Mouse (Mus musculus) lung, postnatal 14 days (tissue): ENCODE data around the gene Selenot.
A peak's percentile ranks its signal among the peaks of the same experiment; 100 is the strongest.
"Not testable (repeated sequence)": the region's sequence is repeated elsewhere in the genome, so short reads cannot be mapped to it uniquely, and the experiment has no call there.

Experiments
- DNase-seq: peaks from one replicate; pipeline ENCODE4 v3.0.0; 2021

The Selenot gene

GRCm38 (mm10) chr3:58576137-58577066, at the start of gene Selenot:
Selenot (plus strand) TSS chr3:58576636.
- DNase-seq: peak; percentile 96

DNA sequence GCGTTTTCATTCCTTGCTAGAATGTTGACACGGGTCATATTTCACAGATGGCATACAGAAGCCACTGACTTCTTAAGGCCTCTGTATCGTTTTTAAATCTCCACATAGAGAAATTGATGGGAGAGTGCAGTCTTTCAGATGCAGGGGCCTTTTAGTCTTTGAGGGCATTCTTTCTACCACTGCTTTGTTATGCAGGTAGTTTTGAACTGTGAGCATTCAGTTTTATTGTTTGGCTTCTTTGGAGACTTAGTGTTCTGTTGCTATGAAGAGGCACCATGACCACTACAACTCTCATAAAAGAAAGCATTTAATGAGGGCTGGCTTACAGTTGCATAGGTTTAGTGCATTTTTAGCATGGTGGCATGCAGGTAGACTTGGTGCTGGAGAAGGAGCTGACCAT, 39.9 kb upstream of the Selenot start:
- no peak for DNase-seq

GRCm38 (mm10) chr3:58552001-58552811, 24.2 kb upstream of the Selenot start:
- DNase-seq: no peak

DNA sequence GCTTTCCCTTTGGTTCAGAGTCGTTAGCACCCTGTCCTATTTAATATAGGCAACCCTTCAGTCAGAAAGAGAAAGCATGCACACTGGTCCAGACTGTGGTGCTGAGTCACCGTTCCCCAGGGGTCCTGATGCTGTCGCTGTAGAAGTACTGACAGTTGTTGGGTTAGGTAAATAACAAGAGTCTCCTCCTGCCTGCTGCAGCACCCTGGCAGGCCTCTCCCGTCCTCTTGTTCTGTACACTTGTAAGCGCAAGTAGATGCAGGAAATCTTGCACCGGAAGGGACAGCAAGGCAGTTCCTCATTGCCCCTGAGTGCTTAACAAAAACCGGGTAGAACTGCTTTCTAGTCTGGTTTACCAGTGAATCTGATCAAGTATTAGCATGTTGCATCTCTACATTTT, 19.8 kb upstream of the Selenot start:
- no peak for DNase-seq

DNA sequence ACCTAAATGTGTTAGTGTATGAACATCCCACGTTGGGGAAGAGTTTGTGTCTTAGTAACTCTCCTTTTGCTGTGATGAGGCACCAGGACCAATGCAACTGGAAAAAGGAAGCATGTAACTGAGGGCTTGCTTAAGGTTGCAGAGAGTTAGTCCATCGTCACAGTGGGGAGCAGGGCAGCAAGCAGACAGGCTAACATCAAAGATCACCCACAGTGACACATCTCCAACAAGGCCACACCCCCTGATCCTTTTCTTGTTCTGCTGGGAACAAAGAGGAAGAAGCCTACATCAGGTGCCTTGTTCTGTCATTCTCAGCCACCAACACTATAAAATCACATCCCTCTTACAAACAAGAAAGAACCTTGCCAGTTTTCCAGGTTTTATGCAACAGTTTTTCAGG, 16.5 kb upstream of the Selenot start:
- DNase-seq: no peak

GRCm38 (mm10) chr3:58561437-58561836, 15.0 kb upstream of the Selenot start:
- no peak for DNase-seq

DNA sequence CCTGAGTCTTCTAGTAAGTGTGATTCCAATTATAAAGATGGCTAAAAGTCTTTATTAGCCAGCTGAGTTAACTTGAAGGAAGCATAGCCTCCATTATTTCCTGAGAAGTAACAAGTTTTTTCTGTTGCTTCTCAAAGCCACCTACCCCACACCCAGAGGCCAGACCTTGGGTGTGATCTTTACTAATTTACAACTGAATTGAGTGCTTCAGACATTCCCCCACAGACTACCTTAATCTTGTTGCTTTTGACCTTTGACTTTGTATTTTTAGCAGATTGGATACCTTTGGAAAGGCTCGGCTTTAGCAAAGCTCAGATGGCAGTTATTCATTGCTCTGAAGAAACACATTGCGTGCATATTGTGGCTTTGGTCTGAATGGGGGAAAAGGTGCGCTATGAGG, 5.6 kb upstream of the Selenot start:
- no peak for DNase-seq

GRCm38 (mm10) chr3:58577067-58577503, 649 bp downstream of the Selenot start:
- DNase-seq: peak; percentile 55

DNA sequence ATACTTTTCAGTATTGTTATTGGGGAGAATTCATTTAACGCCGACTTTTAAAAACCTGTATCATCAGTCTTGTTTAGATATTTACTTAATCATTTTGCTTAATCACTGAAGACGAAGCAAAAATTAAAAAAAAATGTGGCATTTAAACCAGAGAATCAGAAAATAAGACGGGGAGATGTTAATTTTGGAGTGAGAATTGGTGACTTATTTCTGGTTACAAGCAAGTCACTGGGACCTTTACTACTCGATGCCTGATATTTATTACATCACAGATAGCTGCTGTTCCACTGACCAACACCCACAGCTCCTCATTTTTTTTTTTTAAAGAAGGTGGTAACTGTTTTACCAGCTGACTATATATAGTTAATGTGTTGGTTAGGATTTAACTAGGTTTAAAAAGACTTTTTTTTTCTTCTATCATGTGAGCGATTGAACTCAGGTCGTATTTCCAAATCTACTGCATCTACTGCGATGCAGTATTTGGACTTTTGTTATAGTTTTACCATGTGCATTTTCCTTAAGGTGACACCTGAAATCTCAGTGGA, 1.1 kb downstream of the Selenot start:
- DNase-seq: no peak

DNA sequence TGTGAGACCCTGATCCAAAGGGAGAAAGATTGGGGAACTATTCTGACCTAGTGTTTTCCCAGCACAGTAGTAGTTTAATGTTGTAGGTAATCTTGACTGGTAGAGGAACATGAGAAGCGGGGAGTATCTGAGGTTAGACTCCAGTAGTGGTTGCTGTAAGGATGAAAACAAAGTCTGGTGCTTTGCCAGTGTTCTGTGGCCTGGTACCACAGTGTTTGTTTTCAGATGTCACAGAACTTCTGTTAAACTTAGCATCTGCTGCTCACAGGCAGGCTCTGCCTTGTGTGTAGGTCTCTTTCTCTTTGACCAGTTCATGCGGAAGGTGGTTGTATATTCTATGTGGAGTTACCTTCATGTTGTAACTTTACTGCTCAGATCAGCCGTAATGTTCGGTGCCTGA, 5.1 kb downstream of the Selenot start:
- no peak for DNase-seq

DNA sequence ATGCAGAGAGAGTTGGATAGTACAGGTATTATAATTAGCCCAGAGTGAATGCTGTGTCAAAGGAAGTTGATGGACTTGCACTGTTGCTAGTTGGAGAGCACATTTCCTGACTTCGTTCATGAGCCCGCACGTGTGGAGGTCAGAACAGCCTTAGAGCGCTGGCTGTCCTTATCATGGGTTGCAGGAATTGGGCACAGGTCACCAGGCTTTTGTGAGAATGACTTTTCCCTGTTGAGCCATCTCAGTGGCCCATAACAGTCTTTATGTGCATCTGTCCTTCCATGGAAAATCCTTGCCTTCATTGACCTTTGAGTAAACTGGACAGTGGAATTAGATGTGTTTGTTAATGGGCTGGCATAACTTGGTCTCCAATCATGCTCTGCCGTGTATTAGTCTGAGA, 5.9 kb downstream of the Selenot start:
- no peak for DNase-seq

- no peak for DNase-seq
Measured at GRCm38 (mm10) chr3:58582788-58583426, 6.5 kb downstream of the Selenot start.

- DNase-seq: not testable (repeated sequence)
Measured at GRCm38 (mm10) chr3:58590544-58590943, 14.1 kb downstream of the Selenot start.

- not testable (repeated sequence) for DNase-seq
Measured at GRCm38 (mm10) chr3:58592666-58593065, 16.2 kb downstream of the Selenot start.

DNA sequence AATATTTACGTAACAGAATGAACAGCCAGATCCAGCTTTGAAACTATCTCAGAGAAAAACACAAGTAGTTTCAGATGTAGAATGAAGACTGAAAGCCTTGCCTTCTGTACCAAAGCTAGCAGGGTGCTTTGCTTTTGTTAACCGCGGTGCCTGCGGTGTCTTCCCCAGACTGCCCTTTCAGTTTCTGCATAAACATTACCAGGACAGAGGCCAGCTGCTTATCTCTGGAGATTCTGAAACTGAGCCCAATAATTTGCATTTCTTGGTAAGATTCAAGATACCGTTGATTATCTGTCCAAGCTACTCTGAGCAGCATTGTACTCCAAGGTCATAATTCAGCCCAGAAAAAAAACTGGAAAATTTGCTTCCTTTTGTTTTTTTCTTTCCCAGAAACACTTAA, 17.2 kb downstream of the Selenot start:
- DNase-seq: no peak

DNA sequence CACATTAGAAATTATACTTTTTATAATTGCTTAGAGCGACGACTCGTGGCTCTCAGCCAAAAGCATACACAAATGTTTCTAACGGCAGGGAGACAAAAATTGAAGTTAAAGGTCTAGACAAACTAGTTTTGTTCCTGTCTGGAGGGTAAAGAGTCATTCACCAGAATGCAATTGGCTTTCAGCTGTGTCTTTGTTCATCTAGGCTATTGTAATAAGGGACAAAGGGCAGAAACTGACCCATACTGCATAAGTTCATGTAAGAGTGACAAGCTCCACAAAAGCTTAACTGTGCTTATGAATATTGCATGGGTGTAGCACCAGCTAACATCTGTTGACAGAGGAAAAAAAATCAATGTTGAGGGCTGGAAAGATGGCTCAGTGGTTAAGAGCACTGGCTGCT, 32.1 kb downstream of the Selenot start:
- no peak for DNase-seq

DNA sequence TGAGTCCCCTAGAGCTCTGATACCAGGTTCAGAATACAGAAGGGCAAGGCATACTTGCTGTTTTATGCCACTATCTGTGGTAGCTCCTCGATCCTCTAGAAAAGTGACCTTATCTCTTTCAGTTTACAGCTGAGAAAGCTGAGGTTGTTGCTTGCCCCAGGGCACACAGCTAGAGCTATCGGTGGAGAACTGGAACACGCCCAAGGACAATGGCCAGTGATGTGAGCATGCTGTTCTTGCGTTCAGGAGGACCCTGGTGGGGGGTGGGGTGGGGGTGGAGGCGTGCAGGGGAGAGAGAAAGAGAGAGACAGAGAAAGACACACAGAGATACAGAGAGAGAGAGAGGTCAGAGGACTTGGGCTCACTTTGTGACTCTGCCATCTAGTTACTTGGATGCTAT, 33.5 kb downstream of the Selenot start:
- no peak for DNase-seq

DNA sequence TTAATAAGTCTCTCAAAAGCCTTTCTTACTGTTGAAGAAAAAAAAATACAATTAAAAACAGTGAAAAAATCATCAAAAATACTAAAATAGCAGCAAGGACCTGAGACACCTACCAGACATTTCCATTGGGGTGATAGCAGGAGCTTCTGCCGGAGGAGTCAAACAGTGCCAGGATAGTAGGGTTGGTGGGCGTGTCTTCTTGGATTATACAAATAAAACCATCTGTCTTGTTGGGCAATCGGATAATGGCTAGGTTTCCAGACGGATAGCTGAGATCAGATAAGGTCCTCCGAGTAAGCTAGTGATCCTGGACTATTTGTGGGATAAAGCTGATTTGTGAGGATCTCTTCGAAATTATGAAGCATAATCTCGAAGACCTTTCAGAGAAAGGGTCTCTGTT, 44.6 kb downstream of the Selenot start:
- DNase-seq: no peak

- DNase-seq: no peak
Measured at GRCm38 (mm10) chr3:58622665-58623394, 46.4 kb downstream of the Selenot start.

DNA sequence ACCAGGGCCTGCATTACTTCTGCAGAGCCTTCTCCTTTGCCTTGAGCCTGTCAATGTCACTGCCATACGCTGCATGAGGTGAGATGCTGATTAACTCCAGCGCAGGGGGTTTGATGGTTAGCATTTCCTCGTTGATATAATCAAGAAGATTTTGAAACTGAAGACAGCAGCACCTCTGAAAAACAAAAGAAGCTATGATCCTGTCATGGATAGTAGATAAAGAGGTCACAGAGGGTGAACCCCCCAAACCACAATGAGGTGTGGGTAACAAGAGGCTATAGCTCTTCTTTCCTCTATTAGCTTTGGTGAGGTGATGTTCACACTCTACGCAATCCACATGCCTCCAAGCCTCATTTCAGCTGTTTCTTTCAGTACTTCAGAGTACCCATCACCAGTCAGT, 48.5 kb downstream of the Selenot start:
- no peak for DNase-seq

- no peak for DNase-seq
Measured at GRCm38 (mm10) chr3:58631693-58632092, 55.3 kb downstream of the Selenot start.
